Mouse (Mus musculus): Measurements from ENCODE around the gene Tmed5.

DNA sequence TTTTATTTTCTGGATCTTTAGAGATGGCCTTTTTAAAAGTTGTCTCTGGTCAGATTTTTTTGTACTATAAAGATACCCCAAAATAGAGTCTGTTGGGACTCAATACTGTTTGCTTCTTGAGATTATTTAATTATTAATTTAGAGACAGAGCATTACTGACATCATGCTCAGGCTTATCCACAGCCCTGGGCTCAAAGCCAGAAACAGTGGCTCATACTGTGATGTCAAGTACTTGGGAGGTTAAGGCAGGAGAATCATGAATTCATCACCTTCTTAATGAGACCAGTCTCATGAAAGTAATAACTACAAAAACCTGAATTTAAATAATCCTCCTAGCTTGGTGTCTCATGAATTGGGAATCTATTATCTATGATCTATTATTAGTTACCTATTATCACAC, 32.2 kb downstream of the Tmed5 start:
- no peak for TF ChIP-seq CTCF (IDR thresholded peaks at IDR 0.05; ENCODE audit: low read depth, low read length)
- no peak for TF ChIP-seq EP300 (IDR thresholded peaks at IDR 0.05; ENCODE audit: insufficient read depth, low read depth, low read length)
- no peak for TF ChIP-seq POLR2A (IDR thresholded peaks at IDR 0.05; ENCODE audit: insufficient read depth, low read length)
